Mouse (Mus musculus) erythroblast, embryonic 14.5 days (primary cell): ENCODE measurements around the gene Lmod1. TPM values are rescaled to one million over a fixed set of nuclear protein-coding genes. Genes with fewer than 3 reads are reported as not detected.
"Not testable (repeated sequence)": the region's sequence is repeated elsewhere in the genome, so short reads cannot be mapped to it uniquely, and the experiment has no call there.

Experiments
- H3K27me3 ChIP-seq: 2 replicates; pipeline ENCODE4 v1.6.1; 2012; ENCODE audit warnings: inconsistent platforms; ENCODE audit not compliant: control insufficient read depth
- H3K36me3 ChIP-seq: 2 replicates; pipeline ENCODE4 v1.6.1; 2012; ENCODE audit warnings: mild to moderate bottlenecking, inconsistent platforms; ENCODE audit not compliant: control insufficient read depth
- H3K4me1 ChIP-seq: 2 replicates; pipeline ENCODE4 v1.6.1; 2012; ENCODE audit warnings: inconsistent platforms; ENCODE audit not compliant: control insufficient read depth
- H3K4me3 ChIP-seq: replicated peaks from 2 replicates; pipeline ENCODE3; 2012; ENCODE audit warnings: moderate library complexity, mild to moderate bottlenecking, inconsistent platforms
- H3K9me3 ChIP-seq: 2 replicates; pipeline ENCODE4 v1.6.1; 2012; ENCODE audit warnings: low read length, inconsistent platforms, mixed read lengths; ENCODE audit not compliant: control insufficient read depth
- GATA1 ChIP-seq: IDR thresholded peaks from 2 replicates; pipeline ENCODE4 v1.6.1; 2012; ENCODE audit warnings: low read length, inconsistent platforms, mixed read lengths
- TAL1 ChIP-seq: IDR thresholded peaks from 3 replicates; pipeline ENCODE4 v1.6.1; 2012; ENCODE audit warnings: low read length, inconsistent platforms, mixed read lengths
- polyA plus RNA-seq: library from polyadenylated mRNA; stranded (reverse); fragments of >175 nt; gene quantifications from 2 replicates; pipeline ENCODE4 v1.2.3, GENCODE M21; 2012

The Lmod1 gene
- polyA plus RNA-seq, 1 experiment: not detected

- no peaks in the 10 kb centered on the region for H3K4me1 ChIP-seq
Observed at GRCm38 (mm10) chr1:135380071-135380991, 55.7 kb downstream of the Lmod1 start.

GRCm38 (mm10) chr1:135381560-135381959 lies 57.0 kb downstream of the Lmod1 start:
- not testable (repeated sequence) for H3K9me3 ChIP-seq, H3K4me3 ChIP-seq, H3K4me1 ChIP-seq, H3K27me3 ChIP-seq
- peaks cover 42% of the 10 kb centered on the region for H3K36me3 ChIP-seq

More at GRCm38 (mm10) chr1:135380071-135380991, 55.7 kb downstream of the Lmod1 start:
- no peaks in the 10 kb centered on the region for H3K9me3 ChIP-seq
- TF ChIP-seq GATA1 (no peak), TAL1 (no peak)
- H3K36me3 ChIP-seq: peaks cover 30% of the 10 kb centered on the region
- H3K27me3 ChIP-seq: peaks cover 16% of the 10 kb centered on the region
- H3K4me3 ChIP-seq: no peak overlapping the region

- no peak overlapping the region for H3K4me3 ChIP-seq
- TF ChIP-seq GATA1 (no peak), TAL1 (no peak)
- H3K9me3 ChIP-seq: no peaks in the 10 kb centered on the region
- H3K4me1 ChIP-seq: no peaks in the 10 kb centered on the region
- H3K27me3 ChIP-seq: no peaks in the 10 kb centered on the region
- H3K36me3 ChIP-seq: peaks cover 67% of the 10 kb centered on the region
Observed at GRCm38 (mm10) chr1:135384171-135384570, 59.6 kb downstream of the Lmod1 start.

GRCm38 (mm10) chr1:135385161-135385560 lies 60.6 kb downstream of the Lmod1 start:
- Histone ChIP-seq H3K36me3 (peaks cover 75% of the 10 kb centered on the region), H3K4me3 (no peak overlapping the region), H3K4me1 (no peaks in the 10 kb centered on the region), H3K27me3 (no peaks in the 10 kb centered on the region), H3K9me3 (no peaks in the 10 kb centered on the region)
- TF ChIP-seq TAL1 (no peak), GATA1 (no peak)

GRCm38 (mm10) chr1:135399466-135399865 lies 74.9 kb downstream of the Lmod1 start:
- no peaks in the 10 kb centered on the region for H3K4me1 ChIP-seq
- H3K36me3 ChIP-seq: peaks cover 86% of the 10 kb centered on the region
- no peaks in the 10 kb centered on the region for H3K27me3 ChIP-seq
- no peaks in the 10 kb centered on the region for H3K9me3 ChIP-seq
- no peak overlapping the region for H3K4me3 ChIP-seq
- TF ChIP-seq TAL1 (no peak), GATA1 (no peak)

- TF ChIP-seq TAL1 (no peak), GATA1 (no peak)
- H3K9me3 ChIP-seq: no peaks in the 10 kb centered on the region
- H3K36me3 ChIP-seq: peaks cover 90% of the 10 kb centered on the region
- no peaks in the 10 kb centered on the region for H3K27me3 ChIP-seq
- H3K4me1 ChIP-seq: no peaks in the 10 kb centered on the region
- H3K4me3 ChIP-seq: no peak overlapping the region
Observed at GRCm38 (mm10) chr1:135401452-135402110, 77.0 kb downstream of the Lmod1 start.

- TF ChIP-seq GATA1 (no peak), TAL1 (no peak)
- peaks cover 94% of the 10 kb centered on the region for H3K36me3 ChIP-seq
- no peaks in the 10 kb centered on the region for H3K4me1 ChIP-seq
- no peaks in the 10 kb centered on the region for H3K27me3 ChIP-seq
- no peak overlapping the region for H3K4me3 ChIP-seq
- H3K9me3 ChIP-seq: no peaks in the 10 kb centered on the region
Observed at GRCm38 (mm10) chr1:135405356-135405755, 80.7 kb downstream of the Lmod1 start.

- no peaks in the 10 kb centered on the region for H3K4me1 ChIP-seq
- peaks cover 90% of the 10 kb centered on the region for H3K36me3 ChIP-seq
- TF ChIP-seq TAL1: no peak
- TF ChIP-seq GATA1: no peak
- H3K9me3 ChIP-seq: no peaks in the 10 kb centered on the region
- H3K27me3 ChIP-seq: no peaks in the 10 kb centered on the region
- no peak overlapping the region for H3K4me3 ChIP-seq
Observed at GRCm38 (mm10) chr1:135408973-135409372, 84.4 kb downstream of the Lmod1 start.

- Histone ChIP-seq H3K9me3 (no peaks in the 10 kb centered on the region), H3K4me1 (no peaks in the 10 kb centered on the region), H3K36me3 (peaks cover 87% of the 10 kb centered on the region), H3K4me3 (no peak overlapping the region), H3K27me3 (no peaks in the 10 kb centered on the region)
- TF ChIP-seq GATA1 (no peak), TAL1 (no peak)
Observed at GRCm38 (mm10) chr1:135410967-135411366, 86.4 kb downstream of the Lmod1 start.
